Mouse (Mus musculus): ENCODE data around the gene Npr1.

DNA sequence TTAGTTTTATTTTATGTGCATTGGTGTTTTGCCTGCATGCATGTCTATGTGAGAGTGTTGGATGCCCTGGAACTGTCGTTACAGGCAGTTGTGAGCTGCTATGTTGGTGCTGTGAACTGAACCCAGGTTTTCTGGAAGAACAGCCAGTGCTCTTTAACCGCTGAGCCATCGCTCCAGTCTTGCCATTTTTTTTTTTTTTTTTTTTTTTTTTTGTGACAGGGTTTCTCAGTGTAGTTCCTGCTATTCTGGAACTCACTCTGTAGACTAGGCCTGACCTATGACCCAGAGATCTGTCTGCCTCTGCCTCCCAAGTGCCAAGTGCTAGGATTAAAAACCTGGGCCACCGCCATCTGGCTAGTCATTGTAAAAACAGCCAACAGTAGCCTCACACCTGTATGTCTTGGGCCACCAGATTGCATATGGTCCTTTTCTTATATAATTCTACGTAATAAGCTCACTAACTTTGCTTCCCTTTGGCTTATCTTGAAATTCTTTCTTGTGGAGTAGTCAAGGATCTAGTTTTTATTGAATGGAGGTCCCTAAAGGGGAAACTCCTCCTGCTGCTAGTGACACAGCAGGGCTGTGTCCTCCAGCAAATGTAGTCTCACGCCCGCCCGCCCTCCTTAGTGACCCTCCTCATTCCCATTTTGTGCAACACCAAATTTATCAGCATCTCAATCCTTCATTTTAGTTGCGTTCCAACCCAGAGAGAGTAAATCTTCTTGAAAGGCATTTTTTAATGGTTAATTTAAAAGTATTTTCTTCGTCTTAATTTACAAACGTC lies 20.1 kb downstream of the Npr1 start:
- TF ChIP-seq CTCF (IDR thresholded peaks at IDR 0.05; ENCODE audit: low read depth, low read length): no peak
- no peak for TF ChIP-seq POLR2A (IDR thresholded peaks at IDR 0.05; ENCODE audit: insufficient read depth, low read length)
- no peak for TF ChIP-seq EP300 (IDR thresholded peaks at IDR 0.05; ENCODE audit: insufficient read depth, low read depth, low read length)

All from ES-Bruce4 (cell line).